Mouse (Mus musculus): ENCODE results near the gene Cnih3.
A peak's percentile ranks its signal among the peaks of the same experiment; 100 is the strongest.

Cnih3 gene

DNA sequence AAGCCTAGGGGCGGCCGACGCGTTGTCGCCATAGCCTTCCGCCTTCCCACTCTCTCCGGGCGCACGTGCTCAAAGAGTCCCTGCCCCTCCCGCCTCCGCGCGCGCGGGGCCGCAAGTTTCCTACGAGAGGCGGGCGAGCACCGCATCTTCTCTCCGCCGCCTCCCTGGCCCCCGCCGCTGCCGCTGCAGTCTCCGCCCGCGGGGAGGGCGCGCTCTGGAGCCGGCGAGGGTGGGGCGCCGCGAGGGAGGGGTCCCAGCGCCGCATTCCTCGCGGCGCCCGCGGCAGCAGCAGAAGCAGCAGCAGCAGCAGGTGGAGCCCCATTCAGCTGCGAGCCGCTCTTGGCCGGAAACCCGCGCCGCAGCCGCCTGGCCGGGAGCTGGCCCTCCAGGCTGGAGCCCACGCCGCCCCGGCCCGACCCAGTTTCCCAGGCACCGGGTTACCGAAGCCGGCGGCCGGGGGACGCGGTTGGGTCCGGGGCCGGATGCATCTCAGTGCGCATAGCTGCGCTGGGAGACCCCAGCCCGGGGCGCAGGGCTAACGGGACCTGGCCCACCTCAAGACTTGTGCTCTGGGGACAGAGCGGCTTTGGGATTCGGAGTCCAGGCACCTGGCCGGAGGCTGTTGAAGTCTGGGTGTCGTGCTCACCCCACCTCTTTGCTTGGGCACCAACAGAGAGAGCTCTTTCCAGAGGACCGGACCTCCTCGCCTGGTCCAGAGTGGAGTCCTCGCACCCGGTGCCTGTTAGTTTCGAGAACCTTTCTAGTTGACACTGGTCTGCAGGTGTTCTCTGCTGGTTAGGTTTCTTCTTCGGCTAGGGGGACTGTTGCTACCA lies at the start of gene Cnih3:
Gene Cnih3 (plus strand): TSS at position 262 of the 833 bp plus-strand sequence.
- peak; percentile 11 for DNase-seq (ENCODE audit: low read depth, low spot score)

DNA sequence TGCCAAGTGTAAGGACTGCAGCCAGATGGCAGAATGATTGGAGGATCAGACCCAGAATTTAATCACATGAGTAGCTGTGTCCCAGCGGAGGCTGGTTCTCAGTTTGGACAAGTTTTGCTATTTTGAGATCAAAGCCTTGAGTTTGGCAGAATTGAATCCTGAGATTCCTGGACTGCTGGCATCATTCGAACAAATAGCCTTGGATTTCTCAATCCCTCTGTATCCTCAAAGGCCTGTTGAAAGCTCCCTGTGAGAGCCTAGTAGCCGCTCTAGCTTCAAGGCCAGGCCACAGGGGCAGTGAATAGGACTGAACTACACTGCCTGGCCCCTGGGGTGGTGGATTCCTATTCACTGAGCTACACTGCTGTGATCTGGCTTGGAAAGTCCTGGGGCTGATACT lies 44.4 kb upstream of the Cnih3 start:
- DNase-seq (ENCODE audit: low read depth, low spot score), result no peak

DNA sequence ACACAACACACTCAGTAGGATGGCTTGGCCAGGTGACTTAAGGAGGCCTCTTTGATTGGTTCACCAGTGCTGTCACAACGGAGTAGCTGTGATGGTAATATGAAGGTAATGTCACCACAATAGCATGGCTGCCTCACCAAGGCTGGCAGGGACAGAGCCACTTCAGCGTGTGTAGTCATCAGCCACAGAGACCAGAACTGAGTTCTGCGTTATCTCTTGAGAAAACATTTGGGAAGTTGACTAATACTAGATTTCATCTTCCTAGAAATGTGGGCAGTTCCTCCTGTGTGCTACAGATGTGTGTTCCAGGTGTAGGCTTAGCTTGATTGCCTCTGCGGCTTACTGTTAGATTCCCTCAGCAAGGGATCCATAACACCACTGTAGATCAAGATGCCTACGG lies 41.7 kb upstream of the Cnih3 start:
- no peak for DNase-seq (ENCODE audit: low read depth, low spot score)

DNA sequence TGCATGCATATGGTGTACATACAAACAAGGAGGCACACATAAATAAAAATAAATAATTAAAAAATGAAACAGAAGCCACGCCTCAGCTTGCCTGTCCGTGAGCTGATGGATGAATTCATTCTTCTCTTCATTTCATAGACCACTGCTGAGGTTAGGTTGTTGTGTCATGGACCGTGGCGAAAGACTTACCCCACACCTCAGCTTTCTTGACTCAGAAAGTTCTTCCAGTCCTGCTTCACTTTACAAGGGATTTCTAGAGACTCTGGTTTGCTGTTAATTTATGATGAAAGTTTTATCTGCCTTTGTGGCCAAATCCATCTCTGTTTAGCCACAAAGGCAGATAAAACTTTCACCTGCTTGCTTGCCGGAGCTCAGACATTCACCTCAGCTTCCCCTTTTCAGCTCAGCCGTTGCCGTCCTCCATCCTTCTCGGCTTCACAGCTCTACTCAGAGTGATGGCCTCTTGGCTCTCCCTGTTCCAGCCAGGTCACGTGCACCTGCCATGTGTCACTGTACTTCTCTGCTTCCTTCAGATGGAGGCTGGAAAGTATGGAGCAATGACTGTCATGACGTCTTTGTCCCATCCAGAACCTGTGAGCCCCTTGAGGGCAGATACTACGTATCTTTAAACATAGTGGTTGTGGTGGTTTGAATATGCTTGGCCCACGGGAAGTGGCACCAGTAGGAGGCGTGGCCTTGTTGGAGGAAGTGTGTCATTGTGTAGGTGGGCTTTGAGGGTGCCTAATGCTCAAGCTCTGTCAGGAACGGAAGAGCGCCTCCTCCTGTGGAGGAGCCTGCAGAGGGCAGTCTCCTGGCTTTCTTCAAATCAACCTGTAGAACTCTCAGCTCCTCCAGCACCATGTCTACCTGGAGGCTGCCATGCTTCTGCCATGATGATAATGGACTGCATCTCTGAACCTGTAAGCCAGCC lies 40.0 kb upstream of the Cnih3 start:
- DNase-seq (ENCODE audit: low read depth, low spot score), result no peak

DNA sequence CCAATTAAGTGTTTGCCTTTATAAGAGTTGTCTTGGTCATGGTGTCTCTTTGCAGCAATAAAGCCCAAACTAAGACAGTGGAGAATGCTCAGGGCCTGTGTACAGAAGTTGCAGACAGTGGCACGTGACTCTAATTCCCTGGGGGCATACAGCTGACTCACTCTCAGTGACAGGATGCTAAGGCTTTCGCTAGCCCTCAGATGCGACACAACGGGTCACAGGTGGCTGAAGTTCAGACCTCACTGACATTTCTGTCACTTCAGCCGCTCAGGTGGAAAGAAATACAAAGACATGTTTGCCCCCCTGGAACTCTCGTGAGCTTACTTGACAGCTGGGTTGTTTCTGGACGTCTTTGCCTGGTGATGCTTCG lies 39.4 kb upstream of the Cnih3 start:
- no peak for DNase-seq (ENCODE audit: low read depth, low spot score)

DNA sequence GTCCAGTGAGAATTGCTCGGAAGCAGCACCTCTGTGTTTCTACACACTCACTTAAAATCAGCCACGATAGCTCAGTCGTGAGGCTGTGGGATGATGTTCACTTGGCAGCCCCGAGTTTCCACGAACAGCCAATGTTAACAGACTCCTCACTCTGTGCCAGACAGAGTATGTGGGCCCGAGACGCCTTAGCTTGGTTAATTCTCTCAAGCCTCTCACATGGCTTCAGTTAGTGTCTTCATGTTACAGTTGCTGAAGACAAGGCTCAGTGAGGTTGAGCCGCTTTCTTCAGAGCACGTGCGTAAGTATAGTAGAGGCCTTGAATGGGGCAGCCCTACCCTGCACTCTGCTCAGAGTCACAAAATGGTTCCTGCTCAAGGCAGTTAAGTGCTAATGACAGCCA lies 38.1 kb upstream of the Cnih3 start:
- no peak for DNase-seq (ENCODE audit: low read depth, low spot score)

DNA sequence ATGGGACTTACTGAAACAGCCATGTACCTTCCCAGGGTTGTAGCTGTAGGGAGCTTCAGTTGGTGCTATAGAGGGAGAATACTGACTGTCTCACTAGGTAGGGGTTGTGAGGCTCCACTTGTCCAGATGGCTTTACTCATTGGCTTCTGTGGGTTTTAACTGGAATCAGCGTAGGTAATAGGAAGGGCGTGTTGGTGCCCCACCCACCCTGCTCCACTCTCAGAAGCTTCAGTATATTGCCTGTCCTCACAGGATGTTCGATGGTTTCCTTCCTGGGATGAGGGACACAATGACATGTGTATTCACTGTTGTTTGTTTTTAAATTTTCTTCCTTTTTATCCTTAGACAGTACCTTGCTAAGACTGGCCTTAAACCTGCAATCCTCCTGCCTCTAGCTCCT lies 37.1 kb upstream of the Cnih3 start:
- no peak for DNase-seq (ENCODE audit: low read depth, low spot score)

DNA sequence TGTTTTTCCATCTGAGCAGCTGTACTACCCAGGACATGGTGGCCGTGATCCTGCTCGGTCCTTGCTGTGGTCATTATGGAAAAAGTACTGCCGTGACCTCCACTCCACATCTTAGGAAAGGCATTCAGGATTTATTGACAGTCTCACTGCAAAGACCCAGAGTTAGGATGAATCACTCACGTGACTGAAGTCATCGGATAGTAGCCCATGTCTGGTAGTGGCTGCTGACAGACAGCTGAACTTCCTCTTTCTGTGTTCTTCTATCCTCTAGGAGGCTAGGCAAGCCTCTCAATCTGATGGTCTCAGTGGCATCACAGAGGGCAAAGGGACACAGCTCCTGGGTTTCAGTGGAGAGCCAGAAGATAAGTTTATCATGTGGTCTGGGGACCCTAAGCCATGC lies 35.9 kb upstream of the Cnih3 start:
- no peak for DNase-seq (ENCODE audit: low read depth, low spot score)

DNA sequence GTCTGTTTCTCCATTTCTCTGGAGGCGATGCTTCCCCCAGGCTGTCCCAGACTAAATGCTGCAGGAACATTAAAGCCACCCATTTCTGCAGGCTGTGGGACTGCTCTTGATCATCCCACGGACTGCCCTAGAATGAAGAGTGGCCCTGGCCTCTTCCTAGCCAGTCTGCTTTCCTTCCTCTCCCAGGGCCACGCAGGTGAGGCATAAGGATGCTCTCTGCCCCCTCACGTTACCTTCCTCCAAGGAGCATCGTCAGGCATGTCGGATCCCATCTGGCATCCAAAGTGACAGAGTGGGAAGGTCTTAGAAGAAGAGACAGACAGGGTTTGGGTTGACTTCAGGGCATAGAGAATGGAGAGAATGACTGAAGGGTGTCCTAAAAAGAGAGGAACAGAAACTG lies 33.0 kb upstream of the Cnih3 start:
- no peak for DNase-seq (ENCODE audit: low read depth, low spot score)

DNA sequence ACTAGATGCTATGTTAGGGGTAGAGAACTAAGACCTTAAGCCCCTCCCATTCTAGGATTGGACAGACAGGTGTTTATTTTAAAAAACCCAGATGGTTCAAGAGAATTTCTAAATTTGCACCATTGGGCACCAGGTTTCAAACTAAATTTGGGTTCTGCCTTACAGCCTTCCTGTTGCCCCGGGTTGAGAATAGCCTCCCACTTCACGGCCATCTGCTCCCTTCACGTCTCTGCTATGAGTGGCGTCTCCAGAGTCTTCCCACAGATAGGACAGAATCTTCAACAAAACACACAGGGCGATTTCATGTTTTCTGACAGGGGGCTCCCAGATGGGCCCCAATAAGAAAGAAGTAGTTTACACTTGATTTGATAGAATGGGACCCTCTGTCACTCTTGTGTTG lies 31.3 kb upstream of the Cnih3 start:
- DNase-seq (ENCODE audit: low read depth, low spot score), result no peak

DNA sequence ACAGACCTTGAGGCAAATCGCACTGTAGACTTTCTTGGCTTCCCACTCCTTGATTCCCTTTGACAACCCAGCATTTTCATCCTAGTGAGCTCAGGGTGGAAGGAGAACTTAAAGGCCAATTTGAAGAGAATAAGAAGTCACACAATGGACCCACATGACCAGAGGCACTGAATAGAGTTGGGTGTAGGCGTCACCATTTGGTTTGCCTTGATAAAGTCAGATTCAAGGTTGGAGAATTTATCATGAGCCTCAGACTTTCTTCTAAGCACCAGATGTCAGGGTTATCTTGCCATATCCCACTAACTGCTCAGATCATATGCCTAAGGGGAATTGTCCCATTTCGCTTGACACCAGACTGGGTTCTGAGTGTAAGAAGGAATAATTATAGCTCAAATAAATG lies 29.3 kb upstream of the Cnih3 start:
- no peak for DNase-seq (ENCODE audit: low read depth, low spot score)

DNA sequence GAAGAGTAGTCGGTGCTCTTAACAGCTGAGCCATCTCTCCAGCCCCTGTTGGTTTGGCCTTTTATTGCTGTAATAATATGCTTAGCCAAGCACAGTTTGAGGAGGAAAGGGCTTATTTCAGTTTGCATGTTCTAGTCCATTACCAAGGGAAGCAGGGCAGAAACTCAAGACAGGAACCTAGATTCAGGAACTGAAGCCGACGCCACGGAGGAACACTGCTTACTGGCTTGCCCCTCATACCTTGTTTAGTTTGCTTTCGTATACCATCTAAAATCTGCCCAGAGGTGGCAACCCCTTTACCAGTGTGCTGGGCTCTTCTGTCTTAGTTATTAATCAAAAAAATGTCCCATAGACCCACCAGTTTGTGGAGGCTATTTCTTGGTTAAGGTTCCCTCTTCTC lies 25.3 kb upstream of the Cnih3 start:
- DNase-seq (ENCODE audit: low read depth, low spot score), result no peak

DNA sequence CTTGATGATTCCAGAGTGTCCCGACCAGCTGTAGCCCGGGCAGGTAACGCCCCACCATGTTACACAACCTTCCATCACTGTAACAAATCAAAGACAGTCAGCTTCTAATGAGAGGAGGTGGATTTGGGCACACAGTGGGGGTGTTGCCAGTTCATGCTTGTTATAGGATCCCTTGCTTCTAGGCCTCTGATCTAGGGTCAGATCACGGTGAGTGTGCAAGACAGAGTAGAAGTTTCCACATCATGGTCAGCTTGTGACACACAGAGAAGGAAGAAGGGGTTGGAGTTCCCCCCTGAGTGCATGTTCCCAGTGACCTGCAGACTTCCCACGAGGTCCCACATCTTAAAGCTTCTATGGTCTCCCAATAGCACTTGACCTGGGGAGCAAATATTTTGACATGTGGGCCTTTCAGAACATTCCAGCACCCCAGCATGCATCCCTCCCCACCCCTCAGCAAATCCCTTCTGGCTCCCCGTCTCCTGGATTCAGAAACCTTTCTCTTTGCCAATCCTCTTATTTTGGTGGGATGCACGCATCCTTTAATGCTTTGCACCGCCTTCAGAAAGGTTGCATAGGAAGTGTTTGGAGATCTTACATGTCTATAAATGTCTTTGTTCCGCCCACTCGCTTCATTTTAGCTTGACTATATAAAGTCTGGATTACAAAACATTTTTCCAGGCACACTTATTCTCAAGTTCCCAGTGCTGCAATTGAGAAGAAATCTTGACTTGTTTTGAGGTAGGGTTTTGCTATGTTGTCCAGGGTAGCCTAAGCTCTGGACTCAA lies 24.6 kb upstream of the Cnih3 start:
- DNase-seq (ENCODE audit: low read depth, low spot score), result no peak

DNA sequence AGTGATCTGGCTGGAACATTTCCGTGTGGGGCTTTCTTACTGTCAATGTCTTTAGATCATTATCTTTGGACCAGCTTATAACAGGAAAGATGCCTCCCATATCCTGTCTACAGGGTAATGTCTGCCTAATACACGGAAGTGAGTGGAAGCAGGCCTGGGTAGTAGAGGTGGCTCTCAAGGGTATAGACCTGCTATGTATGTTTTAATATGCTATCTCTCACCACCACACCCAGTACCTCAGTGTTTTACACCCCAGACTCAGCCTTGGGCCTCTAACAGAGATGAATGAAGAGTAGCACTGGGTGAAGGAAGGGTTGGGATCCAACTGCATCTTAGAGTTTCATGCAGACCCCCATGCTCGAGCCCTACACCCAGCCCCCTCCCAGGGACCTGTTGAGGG lies 23.3 kb upstream of the Cnih3 start:
- no peak for DNase-seq (ENCODE audit: low read depth, low spot score)

DNA sequence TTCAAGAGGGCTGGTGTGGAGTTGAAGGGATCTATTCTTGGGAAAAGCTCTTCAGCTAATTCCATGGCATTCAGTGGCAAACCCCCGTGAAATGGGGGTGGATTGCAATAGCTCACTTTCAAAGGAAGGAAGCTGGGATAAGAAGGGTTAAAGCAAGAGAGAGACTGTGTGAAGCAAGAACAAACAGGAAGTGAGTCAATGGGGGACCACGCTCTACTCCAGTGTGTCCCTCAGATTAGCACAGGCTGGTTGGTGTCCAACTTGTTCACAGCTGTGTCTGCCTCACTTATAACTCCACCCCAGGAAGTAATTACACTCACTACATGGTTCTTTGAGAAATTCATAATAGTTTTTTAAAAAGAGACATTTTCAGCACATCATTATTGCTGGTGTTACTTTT lies 19.8 kb upstream of the Cnih3 start:
- no peak for DNase-seq (ENCODE audit: low read depth, low spot score)

DNA sequence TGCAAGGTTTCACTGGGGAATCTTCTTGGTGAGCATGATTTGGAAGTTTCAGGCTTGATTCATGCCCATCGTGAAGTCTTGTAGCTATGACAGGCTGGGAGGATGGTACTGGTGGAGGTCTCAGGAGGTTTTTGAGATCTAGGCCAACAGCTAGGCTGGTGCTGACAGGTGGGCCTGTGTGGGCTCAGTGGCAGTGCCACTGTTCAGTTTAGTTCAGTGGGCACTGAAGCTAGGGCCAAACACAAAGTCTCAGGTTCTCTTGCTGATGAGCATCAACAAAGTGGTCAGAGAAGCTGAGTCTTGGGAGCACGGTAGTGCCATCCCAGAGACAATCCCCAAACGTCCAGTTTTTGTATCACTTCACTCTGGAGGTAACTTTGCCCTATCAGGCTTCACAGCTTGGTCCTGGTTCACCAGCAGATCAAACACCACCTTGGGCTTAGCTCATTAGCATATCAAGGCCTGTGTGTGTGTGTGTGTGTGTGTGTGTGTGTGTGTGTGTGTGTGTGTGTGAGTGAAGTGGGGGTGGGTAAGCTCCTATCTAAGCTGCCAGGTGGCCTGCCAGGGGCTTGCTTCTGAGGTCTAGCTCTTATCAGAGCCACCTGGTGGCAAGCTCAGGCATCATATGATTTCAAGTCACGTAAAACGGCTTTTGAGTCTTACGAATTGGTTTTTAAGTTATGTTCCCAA lies 18.0 kb upstream of the Cnih3 start:
- peak; percentile 45 for DNase-seq (ENCODE audit: low read depth, low spot score)

DNA sequence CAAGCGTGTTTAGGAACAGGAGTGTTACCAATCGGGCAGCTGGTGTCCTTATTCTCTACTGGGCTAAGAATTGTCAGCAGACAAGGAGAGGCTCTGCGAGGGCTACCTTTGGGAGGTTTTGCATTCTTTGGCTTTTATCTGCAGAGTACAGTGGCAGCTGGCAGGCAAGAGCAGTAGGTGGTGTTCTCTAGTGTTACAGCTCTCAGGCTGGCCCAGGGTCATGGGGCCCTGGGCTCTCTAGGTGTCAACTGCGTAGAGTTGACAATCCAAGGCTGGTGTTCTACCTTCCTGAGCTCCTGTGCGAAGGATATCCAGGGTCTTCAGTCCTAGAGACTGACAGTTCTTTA lies 17.4 kb upstream of the Cnih3 start:
- DNase-seq (ENCODE audit: low read depth, low spot score), result no peak

DNA sequence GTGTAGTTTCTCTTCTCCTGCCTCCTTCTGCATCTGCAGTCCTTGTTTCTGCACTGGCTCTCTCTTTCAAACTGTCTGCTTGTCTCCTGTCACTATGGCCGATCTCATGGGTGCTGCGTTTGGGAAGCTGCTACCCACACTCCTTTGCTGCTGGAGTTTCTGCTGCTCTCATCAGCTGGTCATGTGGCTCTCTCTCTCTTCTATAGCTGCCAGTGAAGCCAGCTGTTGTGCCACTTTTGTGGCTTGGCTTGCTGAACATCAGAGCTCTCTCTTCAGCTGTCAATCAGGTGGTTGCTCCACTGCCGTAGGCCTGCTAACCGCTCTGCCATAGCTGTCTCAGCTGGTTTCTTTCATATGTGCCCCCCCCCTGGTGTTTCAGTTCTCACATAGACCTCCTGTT lies 17.0 kb upstream of the Cnih3 start:
- peak; percentile 34 for DNase-seq (ENCODE audit: low read depth, low spot score)

DNA sequence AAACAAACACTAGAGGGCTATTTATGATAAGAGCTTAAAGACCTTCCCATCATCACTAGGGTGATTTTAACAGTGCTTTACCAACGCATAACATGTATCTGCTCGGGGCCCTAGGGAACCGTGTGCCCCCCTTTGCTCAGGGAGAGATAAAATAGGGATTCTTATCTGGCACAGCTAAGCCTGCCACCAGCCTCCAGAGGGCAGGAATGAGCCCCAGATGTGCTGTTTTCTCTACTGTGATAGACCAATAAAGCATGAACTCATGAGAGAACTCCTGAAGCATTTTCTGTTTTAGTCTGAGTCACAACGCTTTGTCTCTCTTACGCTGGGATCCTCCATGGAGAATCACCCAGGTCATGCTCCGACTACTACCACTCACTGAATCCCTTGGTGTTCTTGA lies 15.6 kb upstream of the Cnih3 start:
- no peak for DNase-seq (ENCODE audit: low read depth, low spot score)

DNA sequence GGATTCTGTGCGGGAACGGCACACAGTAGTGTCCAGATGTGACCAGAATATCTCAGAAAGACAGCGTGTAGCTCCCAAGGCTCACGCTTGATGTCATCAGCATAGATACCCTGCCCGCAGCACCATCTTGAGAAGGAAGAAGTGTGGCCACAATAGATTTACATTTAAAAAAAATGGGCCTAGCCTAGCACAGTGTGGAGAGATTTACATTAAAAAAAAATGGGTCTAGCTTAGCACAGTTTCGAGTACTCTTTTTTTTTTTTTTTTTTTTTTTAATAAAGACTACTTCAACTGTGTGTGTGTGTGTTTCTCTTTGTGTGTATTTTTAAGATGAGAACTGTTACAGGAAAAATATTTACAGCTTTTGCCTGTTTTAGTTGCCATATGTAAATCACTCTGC lies 13.3 kb upstream of the Cnih3 start:
- no peak for DNase-seq (ENCODE audit: low read depth, low spot score)

DNA sequence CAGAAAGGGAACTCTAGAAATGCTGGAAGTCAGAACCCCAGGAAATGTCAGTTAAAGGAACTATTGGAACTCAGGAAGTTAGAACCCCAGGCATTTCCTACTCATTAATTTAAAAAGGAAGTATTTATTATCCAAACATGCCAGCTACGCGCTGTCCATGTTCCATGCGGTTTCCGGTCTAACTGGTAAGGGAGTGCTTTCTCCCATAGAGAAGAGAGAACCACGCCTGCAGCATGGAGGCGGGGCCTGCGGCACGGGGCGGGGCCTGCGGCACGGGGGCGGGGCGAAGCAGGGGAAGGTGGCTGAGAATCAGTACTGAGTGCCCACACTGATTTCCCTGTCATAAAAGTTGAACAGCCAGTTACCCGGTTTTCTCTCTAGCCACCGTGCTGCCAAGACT lies 6.9 kb upstream of the Cnih3 start:
- DNase-seq (ENCODE audit: low read depth, low spot score), result no peak

DNA sequence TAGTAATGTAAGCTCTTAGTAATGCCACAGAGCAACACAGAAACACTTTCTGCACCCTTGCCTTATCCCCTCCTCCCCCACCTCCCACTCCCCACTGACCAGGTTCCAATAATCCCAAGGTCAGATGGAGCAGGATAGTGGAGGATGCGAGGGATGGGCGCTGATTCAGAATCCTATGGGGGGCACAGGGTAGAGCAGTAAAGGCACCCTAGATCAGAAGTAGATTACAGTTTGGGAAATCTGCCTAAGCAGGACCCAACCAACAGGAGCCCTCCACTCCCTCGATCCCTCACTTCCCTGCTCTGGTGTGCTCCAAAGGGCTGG lies 423 bp upstream of the Cnih3 start:
- no peak for DNase-seq (ENCODE audit: low read depth, low spot score)

Data from CD4-positive helper T cell, adult 2 months (primary cell).